Comparison of ENCODE assay signal across 22 mouse cellular contexts in the genomic region with DNA sequence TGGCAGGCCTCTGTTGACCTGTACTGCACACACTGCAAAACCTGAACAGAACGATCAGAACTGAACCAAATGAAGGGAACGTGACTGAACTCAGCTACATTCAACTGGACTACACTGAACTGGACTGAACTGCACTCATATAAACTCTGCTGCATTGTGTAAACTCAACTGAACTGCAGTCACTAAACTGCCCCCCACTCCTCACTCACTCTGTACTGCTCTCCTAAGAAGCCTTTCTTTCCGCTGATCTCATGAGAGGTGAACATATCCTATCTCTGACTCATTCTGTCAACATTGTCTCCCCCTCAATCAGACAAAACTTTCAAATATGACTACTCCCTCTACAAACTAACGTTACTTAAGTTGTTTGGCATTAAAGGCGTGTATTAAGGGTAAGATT.
DNase-seq lines count a peak whose midpoint lies in the region; ATAC-seq and TF ChIP-seq lines count a peak whose summit lies in the region.
"Had no signal": no experiment of that assay in that cellular context is flagged by ENCODE, and none has a peak within 500 bp of the region (broad histone marks: within the 10 kb centered on the region; RNA-seq: fewer than 3 reads in every experiment).

No protein-coding gene starts in this region.

- WGBS in intestine, embryonic 16.5 days, result 48% methylated on average over 5 of the region's 5 CpGs
- 44% methylated on average over 5 of the region's 5 CpGs for WGBS in stomach, postnatal 0 days

- no peaks in the 10 kb centered on the region for H3K9me3 ChIP-seq in intestine, embryonic 16.5 days (ENCODE audit: control insufficient read depth, low read length)
- no peaks in the 10 kb centered on the region for H3K9me3 ChIP-seq in stomach, postnatal 0 days (ENCODE audit: control insufficient read depth, low read length)
- H3K9me3 ChIP-seq: embryonic facial prominence, embryonic 13.5 days; forebrain, embryonic 13.5 days; G1E; heart, embryonic 12.5 days; hindbrain, embryonic 10.5 days had no signal

- TF ChIP-seq EP300 in stomach, postnatal 0 days (optimal IDR thresholded peaks at IDR 0.05), result no peak

- peak; percentile 58 for ATAC-seq in intestine, embryonic 16.5 days
- ATAC-seq in stomach, postnatal 0 days (ENCODE audit: low FRiP score, low TSS enrichment), result peak; percentile 99
- ATAC-seq: activated CD4-positive, CD25-positive, alpha-beta regulatory T cell, adult 4 months; CD4-positive, CD25-positive, alpha-beta regulatory T cell, adult 4 months; forebrain, embryonic 13.5 days; forebrain, postnatal 0 days; Patski had no signal

- no peaks in the 10 kb centered on the region for H3K4me1 ChIP-seq in intestine, embryonic 16.5 days (ENCODE audit: control insufficient read depth, insufficient read depth, low read length)
- no peaks in the 10 kb centered on the region for H3K4me1 ChIP-seq in stomach, postnatal 0 days (replicated peaks; ENCODE audit: control insufficient read depth, insufficient read depth)
- H3K4me1 ChIP-seq: embryonic facial prominence, embryonic 13.5 days; forebrain, embryonic 13.5 days; heart, embryonic 12.5 days; hindbrain, embryonic 10.5 days had no signal

- no peak for TF ChIP-seq CTCF in stomach, postnatal 0 days (IDR thresholded peaks at IDR 0.05; ENCODE audit: low read depth)

- H3K27me3 ChIP-seq in intestine, embryonic 16.5 days (replicated peaks; ENCODE audit: control insufficient read depth, insufficient read depth, low read length), result no peaks in the 10 kb centered on the region
- H3K27me3 ChIP-seq in stomach, postnatal 0 days (ENCODE audit: control insufficient read depth, insufficient read depth, low read length), result no peaks in the 10 kb centered on the region
- H3K27me3 ChIP-seq: embryonic facial prominence, embryonic 13.5 days; forebrain, embryonic 13.5 days; heart, embryonic 12.5 days; Patski had no signal

- no peak overlapping the region for H3K4me3 ChIP-seq in intestine, embryonic 16.5 days (ENCODE audit: low read length)
- no peak overlapping the region for H3K4me3 ChIP-seq in stomach, postnatal 0 days (ENCODE audit: low read depth, low read length)
- H3K4me3 ChIP-seq: embryonic facial prominence, embryonic 13.5 days; forebrain, embryonic 13.5 days; gastrocnemius, adult 2 months; heart, embryonic 12.5 days; hindbrain, embryonic 10.5 days had no signal

- no peak overlapping the region for H3K9ac ChIP-seq in intestine, embryonic 16.5 days (ENCODE audit: low read depth, low read length)
- H3K9ac ChIP-seq in stomach, postnatal 0 days (ENCODE audit: low read length), result no peak overlapping the region
- H3K9ac ChIP-seq: embryonic facial prominence, embryonic 13.5 days; forebrain, embryonic 13.5 days; forebrain, postnatal 0 days; heart, embryonic 12.5 days; hindbrain, embryonic 14.5 days had no signal

- no peak overlapping the region for H3K4me2 ChIP-seq in intestine, embryonic 16.5 days (ENCODE audit: low read depth, low read length)
- H3K4me2 ChIP-seq in stomach, postnatal 0 days (replicated peaks; ENCODE audit: low read depth), result no peak overlapping the region
- H3K4me2 ChIP-seq: embryonic facial prominence, embryonic 13.5 days; forebrain, embryonic 13.5 days; heart, embryonic 12.5 days; hindbrain, embryonic 14.5 days had no signal

- H3K27ac ChIP-seq in intestine, embryonic 16.5 days (ENCODE audit: low read length), result no peak overlapping the region
- H3K27ac ChIP-seq in stomach, postnatal 0 days (replicated peaks), result no peak overlapping the region
- H3K27ac ChIP-seq: embryonic facial prominence, embryonic 13.5 days; forebrain, embryonic 13.5 days; gastrocnemius, adult 2 months; hindbrain, embryonic 10.5 days; hindbrain, embryonic 14.5 days had no signal

- H3K36me3 ChIP-seq in intestine, embryonic 16.5 days (ENCODE audit: control insufficient read depth, insufficient read depth, low read length), result no peaks in the 10 kb centered on the region
- H3K36me3 ChIP-seq in stomach, postnatal 0 days (ENCODE audit: control insufficient read depth, insufficient read depth, low read length), result no peaks in the 10 kb centered on the region
- H3K36me3 ChIP-seq: embryonic facial prominence, embryonic 13.5 days; G1E; heart, embryonic 12.5 days; hindbrain, embryonic 10.5 days had no signal

- peak; percentile 31 for DNase-seq in 416B (ENCODE audit: low read depth)
- DNase-seq in Muller cell, postnatal 12 days (ENCODE audit: inconsistent ontology term), result peak; percentile 39
- peak; percentile 28 for DNase-seq in stomach, postnatal 0 days (ENCODE audit: low spot score)
- no peak for DNase-seq in kidney, postnatal 10 days
- DNase-seq in adrenal gland, adult 2 months, result no peak
- DNase-seq: adrenal gland, postnatal 25 days; B cell, adult 2 months; cerebellum, adult 18-20 months; cerebellum, postnatal 10 days; forebrain, postnatal 0 days; gastrocnemius, adult 2 months; gastrocnemius, postnatal 25 days had no signal

Comparison
In these comparisons a context has a peak if more than half of its experiments do, and no peak if none do; other contexts are left out.
1. DNase-seq: peak in 416B (single experiment), Muller cell, postnatal 12 days (single experiment) and stomach, postnatal 0 days (single experiment); none in kidney, postnatal 10 days (single experiment) and adrenal gland, adult 2 months (single experiment).